In the genomic region with DNA sequence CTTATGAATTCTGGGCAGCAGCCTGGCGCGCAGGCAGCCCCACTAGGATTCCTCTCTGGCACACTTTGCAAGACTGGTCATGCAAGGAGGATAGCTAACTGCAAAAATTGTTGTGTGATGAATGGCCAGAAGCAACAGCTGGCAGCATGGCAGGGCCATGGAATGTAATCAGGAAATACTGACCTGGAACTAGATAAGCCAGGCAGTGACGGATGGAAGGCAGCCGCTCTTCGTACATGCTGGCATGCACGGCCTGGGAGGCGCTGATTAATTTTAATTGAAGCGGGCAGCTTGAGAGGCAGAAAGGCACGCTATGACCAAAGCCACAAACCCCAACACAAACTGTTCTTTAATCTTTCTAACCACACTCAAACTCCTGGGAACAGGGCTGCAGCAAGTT, we compare ENCODE assay signal across 8 mouse cellular contexts. TPM values are rescaled to one million over a fixed set of nuclear protein-coding genes. Genes with fewer than 3 reads are reported as not detected.
DNase-seq lines count a peak whose midpoint lies in the region; ATAC-seq and TF ChIP-seq lines count a peak whose summit lies in the region.

No protein-coding gene starts in this region.

- ATAC-seq in kidney, embryonic 16.5 days (ENCODE audit: low FRiP score, low TSS enrichment) = peak; percentile 79

- no peak overlapping the region for H3K4me3 ChIP-seq in heart, embryonic 10.5 days
- H3K4me3 ChIP-seq in kidney, embryonic 16.5 days (ENCODE audit: low read length) = no peak overlapping the region
- H3K4me3 ChIP-seq in layer of hippocampus, adult 2 months = no peak overlapping the region

- peaks cover 35% of the 10 kb centered on the region for H3K4me1 ChIP-seq in heart, embryonic 10.5 days
- H3K4me1 ChIP-seq in kidney, embryonic 16.5 days (ENCODE audit: insufficient read depth, low read length) = peaks cover 17% of the 10 kb centered on the region

- 22% methylated on average over 9 of the region's 9 CpGs for WGBS in heart, embryonic 10.5 days
- WGBS in kidney, embryonic 16.5 days = 18% methylated on average over 9 of the region's 9 CpGs

- DNase-seq in 3134 (ENCODE audit: extremely low read depth, insufficient read length, low spot score) = peak; percentile 36
- DNase-seq in Muller cell, postnatal 12 days (ENCODE audit: inconsistent ontology term) = peak; percentile 89
- DNase-seq in heart, embryonic 10.5 days (ENCODE audit: low spot score) = peak; percentile 82
- peak; percentile 51 for DNase-seq in lung, postnatal 25 days (ENCODE audit: low spot score)
- no peak for DNase-seq in layer of hippocampus, adult 8-10 months (ENCODE audit: low spot score in 2 of 2)
- no peak for DNase-seq in layer of hippocampus, adult 2 months (ENCODE audit: low spot score in 2 of 2)
- DNase-seq in cerebellum, adult 8-10 months = no peak

- H3K9me3 ChIP-seq in heart, embryonic 10.5 days = no peaks in the 10 kb centered on the region
- H3K9me3 ChIP-seq in kidney, embryonic 16.5 days (ENCODE audit: low read length) = no peaks in the 10 kb centered on the region

- H3K27ac ChIP-seq in heart, embryonic 10.5 days = peak overlapping the region; percentile 78
- peak overlapping the region; percentile 59 for H3K27ac ChIP-seq in kidney, embryonic 16.5 days (ENCODE audit: low read length)
- H3K27ac ChIP-seq in layer of hippocampus, adult 2 months = no peak overlapping the region

- peak overlapping the region; percentile 1; the same call in 1 of the 2 replicates for H3K4me2 ChIP-seq in kidney, embryonic 16.5 days (replicated peaks; ENCODE audit: low read depth, low read length)

- no peaks in the 10 kb centered on the region for H3K27me3 ChIP-seq in heart, embryonic 10.5 days (ENCODE audit: insufficient read depth, poor library complexity, severe bottlenecking)
- no peaks in the 10 kb centered on the region for H3K27me3 ChIP-seq in kidney, embryonic 16.5 days (ENCODE audit: insufficient read depth, low read length)

- H3K9ac ChIP-seq in kidney, embryonic 16.5 days (replicated peaks; ENCODE audit: low read length) = 0 out of 2 replicates have a peak overlapping the region, but pooled peaks have one; percentile 20

- TF ChIP-seq CTCF in layer of hippocampus, adult 2 months (conservative IDR thresholded peaks at IDR 0.05) = no peak

- no peaks in the 10 kb centered on the region for H3K36me3 ChIP-seq in heart, embryonic 10.5 days
- no peaks in the 10 kb centered on the region for H3K36me3 ChIP-seq in kidney, embryonic 16.5 days (ENCODE audit: insufficient read depth, low read length)

RNA-seq across cellular contexts. Expression of gene Ktn1, which starts 13.8 kb away (rescaled TPM):
- 73.1 and 82.3 TPM in 2 replicates for polyA plus RNA-seq in heart, embryonic 10.5 days (2016; fragmentation: Nextera tagmentation; extraction: Ambion mirVana)
- 52.1 and 63.1 TPM in 2 replicates for polyA plus RNA-seq in kidney, embryonic 16.5 days (2015; fragmentation: Nextera tagmentation; extraction: Ambion mirVana)
- total RNA-seq in layer of hippocampus, adult 8-10 months (2022) = 10 to 100 TPM; 75.6 to 86.9 (median 83.7) TPM
- total RNA-seq in layer of hippocampus, adult 2 months (2021) = 10 to 100 TPM; 82.8 to 95.2 TPM

Comparison
In these comparisons a context has a peak if more than half of its experiments do, and no peak if none do; other contexts are left out.
1. DNase-seq: peak in 3134 (single experiment), Muller cell, postnatal 12 days (single experiment), heart, embryonic 10.5 days (single experiment) and lung, postnatal 25 days (single experiment); none in layer of hippocampus, adult 8-10 months (0 of 2), layer of hippocampus, adult 2 months (0 of 2) and cerebellum, adult 8-10 months (single experiment).